Mouse (Mus musculus) embryonic facial prominence, embryonic 11.5 days (tissue): Measurements from ENCODE around the gene E130114P18Rik. TPM values are rescaled to one million over a fixed set of nuclear protein-coding genes. Genes with fewer than 3 reads are reported as not detected.

ENCODE experiments used
- ATAC-seq: fragments of 200-750 bp; cut with Nextera tagmentation; replicated peaks from 2 replicates; pipeline ENCODE4 v1.8.0; 2017; ENCODE audit warnings: low read depth; ENCODE audit not compliant: insufficient number of reproducible peaks, low FRiP score, low TSS enrichment
- DNase-seq: peaks from one replicate; pipeline ENCODE4 v3.0.0-alpha.2; 2015; ENCODE audit warnings: low spot score
- H3K27ac ChIP-seq: fragments of 300-500 bp; sonication (generic); replicated peaks from 2 replicates; pipeline ENCODE4 v1.5.1; 2014; ENCODE audit warnings: mild to moderate bottlenecking, low read depth, low read length, control low read depth
- H3K27me3 ChIP-seq: fragments of 300-500 bp; sonication (generic); 2 replicates; pipeline ENCODE4 v1.6.1; 2014; ENCODE audit warnings: mild to moderate bottlenecking, low read length, moderate library complexity, mixed read lengths; ENCODE audit not compliant: control insufficient read depth, insufficient read depth
- H3K36me3 ChIP-seq: fragments of 300-500 bp; sonication (generic); replicated peaks from 2 replicates; pipeline ENCODE4 v1.6.1; 2014; ENCODE audit warnings: low read depth, mild to moderate bottlenecking, low read length, moderate library complexity, mixed read lengths; ENCODE audit not compliant: control insufficient read depth, insufficient read depth
- H3K4me1 ChIP-seq: fragments of 300-500 bp; sonication (generic); 2 replicates; pipeline ENCODE4 v1.6.1; 2014; ENCODE audit warnings: low read length, mixed read lengths; ENCODE audit not compliant: control insufficient read depth, insufficient read depth
- H3K4me2 ChIP-seq: fragments of 300-500 bp; sonication (generic); 2 replicates; pipeline ENCODE4 v1.6.1; 2014; ENCODE audit warnings: low read depth, mild to moderate bottlenecking, control low read depth, low read length, moderate library complexity
- H3K4me3 ChIP-seq: fragments of 300-500 bp; sonication (generic); 2 replicates; pipeline ENCODE4 v1.5.1; 2014; ENCODE audit warnings: low read depth, low read length, control low read depth
- H3K9ac ChIP-seq: fragments of 300-500 bp; sonication (generic); replicated peaks from 2 replicates; pipeline ENCODE4 v1.6.1; 2014; ENCODE audit warnings: mild to moderate bottlenecking, control low read depth, low read length
- H3K9me3 ChIP-seq: fragments of 300-500 bp; sonication (generic); replicated peaks from 2 replicates; pipeline ENCODE4 v1.6.1; 2016; ENCODE audit warnings: mild to moderate bottlenecking, low read length, inconsistent platforms, mixed read lengths; ENCODE audit not compliant: control insufficient read depth
- WGBS: fragments of 180-500 bp; shearing (Covaris S2); extraction: QIAGEN DNeasy Blood & Tissue Kit; methylation state at CpG from one replicate; pipeline ENCODE4 v1.1.7; 2014; 5-methylcytosine and 5-hydroxymethylcytosine counted together
- polyA plus RNA-seq: library from polyadenylated mRNA; unstranded; fragments of >200 nt; fragmentation: Nextera tagmentation; extraction: Ambion mirVana; gene quantifications from 2 replicates; pipeline ENCODE4 v1.2.1, GENCODE M21; 2014

The E130114P18Rik gene
- polyA plus RNA-seq, 1 experiment from 2014 or later = 9.5 TPM

DNA sequence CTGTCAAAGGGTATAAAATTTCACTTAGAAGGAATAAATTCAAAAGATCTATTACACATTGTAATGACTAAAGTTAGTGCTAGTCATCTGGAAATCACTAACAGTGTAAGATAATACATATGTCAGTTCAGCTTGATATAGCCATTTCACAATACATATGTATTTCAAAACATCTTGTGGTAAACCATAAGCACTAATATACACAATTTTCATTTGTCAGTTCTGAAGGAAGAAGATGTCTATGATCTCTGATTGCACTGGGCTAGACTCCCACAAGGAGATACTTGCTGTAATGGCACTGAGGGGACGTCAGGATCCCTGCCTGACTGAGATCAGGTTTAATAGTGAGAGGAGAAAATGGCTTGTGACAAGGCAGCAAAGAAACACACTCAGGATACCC is 44.5 kb downstream of the E130114P18Rik start:
- Histone ChIP-seq H3K4me2 (no peak overlapping the region), H3K4me3 (no peak overlapping the region)
- 29% methylated on average over 1 of the region's 1 CpGs for WGBS

DNA sequence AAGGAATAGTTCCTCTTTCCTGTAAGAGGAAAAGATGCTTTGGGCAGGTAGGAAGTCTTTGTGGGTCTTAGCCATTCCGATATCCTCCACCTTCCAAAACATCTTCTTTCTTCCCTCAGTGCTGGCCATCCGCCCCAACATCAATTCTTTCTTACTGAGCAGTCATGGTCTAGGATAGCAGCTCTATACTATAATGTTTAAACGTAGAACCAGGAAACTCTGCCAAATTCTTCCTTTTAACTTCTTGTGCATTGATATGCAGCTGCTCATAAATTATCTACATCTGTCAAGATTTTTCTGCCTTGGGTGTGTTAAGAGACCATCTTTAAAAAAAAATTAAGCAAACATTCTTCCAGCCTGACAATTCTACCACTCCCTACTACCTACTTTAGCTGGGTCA is 47.5 kb downstream of the E130114P18Rik start:
- 83% methylated on average over 3 of the region's 3 CpGs for WGBS
- Histone ChIP-seq H3K4me2 (no peak overlapping the region), H3K27me3 (no peaks in the 10 kb centered on the region), H3K4me3 (no peak overlapping the region), H3K4me1 (no peaks in the 10 kb centered on the region), H3K9ac (no peak overlapping the region), H3K9me3 (no peaks in the 10 kb centered on the region), H3K27ac (no peak overlapping the region), H3K36me3 (no peaks in the 10 kb centered on the region)
- DNase-seq = no peak
- no peak for ATAC-seq

More for the DNA sequence above, 44.5 kb downstream of the E130114P18Rik start:
- Histone ChIP-seq H3K27ac (no peak overlapping the region), H3K9me3 (no peaks in the 10 kb centered on the region), H3K27me3 (no peaks in the 10 kb centered on the region), H3K36me3 (no peaks in the 10 kb centered on the region), H3K4me1 (no peaks in the 10 kb centered on the region), H3K9ac (no peak overlapping the region)
- ATAC-seq (no peak), DNase-seq (no peak)

DNA sequence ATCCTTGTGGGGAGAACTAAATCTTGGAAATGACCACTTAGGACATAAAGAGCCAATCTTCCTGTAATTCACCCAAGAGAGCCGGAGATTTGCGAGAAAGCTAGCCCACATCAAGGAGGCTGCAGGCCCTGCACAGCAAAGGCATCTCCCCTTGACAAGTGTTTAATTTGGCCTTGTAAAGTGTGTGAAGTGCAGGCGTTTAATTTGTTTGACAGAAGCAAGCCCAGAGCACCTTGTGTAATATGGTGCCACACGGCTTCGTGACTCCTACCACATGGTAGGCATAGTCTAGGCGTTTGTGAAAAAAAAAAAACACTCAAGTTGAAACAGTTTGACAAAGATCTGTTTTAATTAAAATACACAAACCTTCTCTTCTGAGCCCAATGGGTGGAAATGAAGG is 47.9 kb downstream of the E130114P18Rik start:
- ATAC-seq (no peak), DNase-seq (no peak)
- H3K27me3 ChIP-seq = no peaks in the 10 kb centered on the region
- no peaks in the 10 kb centered on the region for H3K36me3 ChIP-seq
- 80% methylated on average over 6 of the region's 6 CpGs for WGBS
- no peak overlapping the region for H3K27ac ChIP-seq
- H3K4me1 ChIP-seq = no peaks in the 10 kb centered on the region
- H3K4me3 ChIP-seq = no peak overlapping the region
- H3K4me2 ChIP-seq = no peak overlapping the region
- H3K9me3 ChIP-seq = no peaks in the 10 kb centered on the region
- no peak overlapping the region for H3K9ac ChIP-seq

DNA sequence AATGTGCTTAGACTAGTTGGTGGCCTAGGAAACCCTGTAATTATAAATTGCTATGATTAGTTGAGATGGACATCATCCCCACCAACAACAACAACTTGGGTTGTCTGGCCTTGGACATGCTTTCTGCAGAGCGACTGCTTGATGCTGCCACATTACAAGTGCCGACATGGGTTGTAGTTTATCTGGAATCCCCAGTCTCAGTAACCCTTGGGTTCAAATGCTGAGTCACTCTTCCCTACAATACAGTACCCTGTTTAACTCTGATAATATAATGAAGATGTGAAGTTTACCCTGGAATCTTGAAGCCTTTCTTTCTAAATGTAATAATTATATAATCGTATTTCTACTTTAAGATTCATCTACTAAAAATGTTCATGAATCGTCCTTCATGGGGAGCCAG is 49.4 kb downstream of the E130114P18Rik start:
- 91% methylated on average over 4 of the region's 4 CpGs for WGBS

DNA sequence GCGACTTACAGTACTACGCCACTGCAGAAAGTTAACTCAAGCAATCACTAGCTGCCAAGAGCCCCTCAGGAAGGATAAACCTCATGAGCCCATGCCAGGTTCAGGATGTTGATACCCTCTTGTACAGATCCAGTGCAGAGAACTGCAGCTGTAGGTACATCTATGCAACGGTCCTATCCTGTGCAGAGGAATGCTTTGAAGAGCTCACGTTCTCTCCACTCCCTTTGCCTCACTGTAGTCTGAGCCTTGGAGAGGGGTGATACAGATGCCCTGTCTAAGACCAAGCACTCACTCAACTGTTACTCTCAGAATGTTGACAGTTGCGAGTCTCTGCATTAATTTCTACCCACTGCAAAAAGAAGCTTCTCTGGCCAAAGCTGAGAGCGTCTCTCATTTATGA is 54.5 kb downstream of the E130114P18Rik start:
- Histone ChIP-seq H3K27ac (no peak overlapping the region), H3K4me3 (no peak overlapping the region), H3K36me3 (no peaks in the 10 kb centered on the region), H3K9me3 (no peaks in the 10 kb centered on the region), H3K9ac (no peak overlapping the region), H3K4me1 (no peaks in the 10 kb centered on the region), H3K4me2 (no peak overlapping the region), H3K27me3 (no peaks in the 10 kb centered on the region)
- no peak for ATAC-seq
- DNase-seq = no peak
- WGBS = 91% methylated on average over 6 of the region's 6 CpGs

More for the DNA sequence above, 49.4 kb downstream of the E130114P18Rik start:
- H3K27me3 ChIP-seq = no peaks in the 10 kb centered on the region
- no peak overlapping the region for H3K4me2 ChIP-seq
- H3K4me3 ChIP-seq = no peak overlapping the region
- no peaks in the 10 kb centered on the region for H3K36me3 ChIP-seq
- DNase-seq (no peak), ATAC-seq (no peak)
- H3K27ac ChIP-seq = no peak overlapping the region
- no peak overlapping the region for H3K9ac ChIP-seq
- H3K9me3 ChIP-seq = no peaks in the 10 kb centered on the region
- no peaks in the 10 kb centered on the region for H3K4me1 ChIP-seq

DNA sequence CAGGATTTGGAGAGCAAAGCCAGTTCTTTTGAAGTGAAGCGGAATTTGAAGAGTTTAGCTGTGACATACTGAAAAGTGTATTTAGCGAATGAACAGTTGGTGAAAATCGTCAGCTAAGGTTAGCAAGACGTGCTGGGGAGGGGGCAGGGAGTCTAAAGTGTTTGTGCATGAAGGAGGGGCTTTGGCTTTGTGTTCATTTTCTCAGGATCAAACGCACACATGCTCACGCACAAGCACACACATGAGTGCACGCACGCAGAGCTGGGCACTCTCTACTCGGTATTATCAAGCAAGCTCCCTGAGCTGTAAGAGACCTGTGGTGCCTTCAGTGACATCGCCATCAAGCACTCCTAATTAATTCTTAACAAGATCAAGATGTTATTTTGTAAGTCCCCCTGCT is 55.2 kb downstream of the E130114P18Rik start:
- Histone ChIP-seq H3K9ac (no peak overlapping the region), H3K4me1 (no peaks in the 10 kb centered on the region), H3K9me3 (no peaks in the 10 kb centered on the region), H3K27me3 (no peaks in the 10 kb centered on the region), H3K27ac (no peak overlapping the region), H3K36me3 (no peaks in the 10 kb centered on the region), H3K4me3 (no peak overlapping the region), H3K4me2 (no peak overlapping the region)
- ATAC-seq (no peak), DNase-seq (no peak)
- WGBS = 53% methylated on average over 10 of the region's 10 CpGs

DNA sequence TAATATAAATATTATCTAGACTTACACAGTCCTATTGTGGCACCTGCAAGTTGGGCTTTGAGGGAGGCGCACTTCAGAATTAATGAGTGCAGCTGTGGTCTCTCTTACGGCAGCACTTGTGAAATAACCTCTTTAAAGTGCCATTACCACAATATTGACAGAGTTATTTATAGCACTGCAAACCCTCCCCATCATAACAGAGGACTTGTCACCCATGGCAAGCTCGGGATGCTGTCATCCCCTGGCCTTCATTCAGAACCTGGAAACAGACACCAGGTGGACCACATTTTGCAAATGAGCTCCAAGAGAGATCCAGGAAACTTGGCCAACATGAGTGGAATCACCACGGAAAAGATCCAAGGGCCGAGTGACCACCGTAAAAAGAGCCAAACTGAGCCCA is 63.3 kb downstream of the E130114P18Rik start:
- no peak for DNase-seq
- ATAC-seq = no peak
- no peak overlapping the region for H3K27ac ChIP-seq
- H3K9me3 ChIP-seq = no peaks in the 10 kb centered on the region
- H3K9ac ChIP-seq = no peak overlapping the region
- 83% methylated on average over 6 of the region's 6 CpGs for WGBS
- no peak overlapping the region for H3K4me3 ChIP-seq
- no peak overlapping the region for H3K4me2 ChIP-seq
- H3K36me3 ChIP-seq = no peaks in the 10 kb centered on the region
- no peaks in the 10 kb centered on the region for H3K4me1 ChIP-seq
- H3K27me3 ChIP-seq = no peaks in the 10 kb centered on the region

DNA sequence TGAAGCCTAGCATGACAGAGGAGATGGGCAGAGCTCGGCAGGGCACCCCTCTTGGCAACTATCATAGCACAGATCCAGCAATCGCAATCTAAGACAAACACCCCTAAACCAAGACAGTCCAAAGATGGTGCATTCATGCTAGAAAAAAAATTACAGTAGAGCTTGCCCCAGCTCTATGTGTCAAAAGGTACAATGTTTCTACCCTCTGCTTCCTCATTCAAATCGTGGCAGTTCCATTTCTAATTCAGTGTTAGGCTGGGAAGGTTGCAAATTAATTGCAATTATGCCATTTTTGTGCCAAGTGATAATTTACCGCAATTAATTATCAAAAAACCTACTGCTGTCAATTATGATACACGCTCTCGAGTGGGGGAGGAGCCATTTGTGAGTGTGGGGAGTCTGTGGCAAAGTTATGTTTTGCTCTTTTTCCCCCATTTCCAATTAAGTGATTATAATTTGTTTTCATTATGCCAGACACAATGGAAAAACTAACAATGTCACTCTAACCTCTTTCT is 63.7 kb downstream of the E130114P18Rik start:
- Histone ChIP-seq H3K4me3 (no peak overlapping the region), H3K4me2 (no peak overlapping the region), H3K27ac (no peak overlapping the region), H3K9ac (no peak overlapping the region), H3K9me3 (no peaks in the 10 kb centered on the region), H3K4me1 (no peaks in the 10 kb centered on the region), H3K36me3 (no peaks in the 10 kb centered on the region), H3K27me3 (no peaks in the 10 kb centered on the region)
- 84% methylated on average over 6 of the region's 6 CpGs for WGBS
- ATAC-seq = no peak
- no peak for DNase-seq
